ENCODE assay signal across 31 mouse cellular contexts in the genomic region with DNA sequence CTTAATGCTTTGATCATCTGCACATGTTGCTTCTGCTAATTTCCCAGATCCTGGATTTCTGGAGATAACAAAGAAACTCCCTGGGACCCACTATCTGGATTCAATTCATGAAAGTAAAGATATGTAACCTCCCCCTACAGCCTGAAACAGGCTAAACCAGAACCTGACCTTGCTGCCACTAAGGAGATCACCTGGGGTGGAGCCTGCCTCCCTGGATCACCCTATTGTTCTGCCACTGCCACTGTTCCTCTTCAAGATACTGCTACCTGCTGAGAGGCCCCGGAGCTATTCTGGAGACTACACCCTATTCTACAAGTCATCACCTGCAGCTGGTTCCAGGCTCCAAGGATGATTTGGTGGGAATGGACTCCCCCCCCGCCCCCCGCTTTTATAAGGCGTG. TPM values are rescaled to one million over a fixed set of nuclear protein-coding genes. Genes with fewer than 3 reads are reported as not detected.
"Had no signal": no experiment of that assay in that cellular context is flagged by ENCODE, and none has a peak within 500 bp of the region (broad histone marks: within the 10 kb centered on the region; RNA-seq: fewer than 3 reads in every experiment).

No protein-coding gene starts in this region.

RNA-seq across cellular contexts. Expression of a gene that starts 50.9 kb away (rescaled TPM):
- total RNA-seq: heart, postnatal 10 days; heart, postnatal 14 days; heart, postnatal 25 days; heart, postnatal 36 days; heart, postnatal 4 days; hematopoietic stem cell, adult 5-6 weeks; hindbrain, postnatal 0 days; layer of hippocampus, adult 18-20 months; layer of hippocampus, postnatal 10 days; layer of hippocampus, postnatal 25 days; left cerebral cortex, adult 18-20 months had no signal
- polyA plus RNA-seq: heart, embryonic 12.5 days; heart, embryonic 13.5 days; heart, embryonic 14.5 days; heart, embryonic 15.5 days; heart, embryonic 16.5 days; heart, postnatal 0 days; hindbrain, embryonic 10.5 days; hindbrain, embryonic 11.5 days; hindbrain, embryonic 12.5 days; hindbrain, embryonic 14.5 days; hindbrain, embryonic 15.5 days; hindbrain, embryonic 16.5 days; hindbrain, postnatal 0 days; intestine, embryonic 14.5 days; intestine, embryonic 16.5 days; intestine, postnatal 0 days; kidney, adult 2 months; kidney, embryonic 15.5 days; kidney, embryonic 16.5 days; kidney, postnatal 0 days; large intestine, adult 2 months had no signal
